In the genomic region with DNA sequence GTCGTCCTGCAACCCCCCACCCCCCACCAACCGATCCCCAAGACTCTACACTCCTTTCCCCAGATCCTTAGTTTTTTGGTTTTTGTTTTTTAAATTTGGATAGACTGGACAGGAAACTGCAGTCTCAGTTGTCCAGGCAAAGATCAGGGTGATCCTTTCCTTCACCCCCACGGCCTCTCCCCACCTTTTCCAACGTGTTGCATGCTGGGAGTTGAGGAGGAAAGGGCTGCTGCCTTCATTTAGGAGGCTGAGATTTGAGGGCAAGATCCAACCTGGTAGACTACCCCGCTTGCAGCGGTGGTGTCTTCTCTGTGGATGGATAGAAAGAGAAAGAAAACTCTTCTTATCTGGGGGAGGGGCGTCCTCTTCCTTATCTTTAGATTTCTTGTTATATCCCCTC, we compare ENCODE assay signal across 14 mouse cellular contexts. TPM values are rescaled to one million over a fixed set of nuclear protein-coding genes. Genes with fewer than 3 reads are reported as not detected.
A peak's percentile ranks its signal among the peaks of the same experiment; 100 is the strongest.
DNase-seq lines count a peak whose midpoint lies in the region; ATAC-seq and TF ChIP-seq lines count a peak whose summit lies in the region.
"Had no signal": no experiment of that assay in that cellular context is flagged by ENCODE, and none has a peak within 500 bp of the region (broad histone marks: within the 10 kb centered on the region; RNA-seq: fewer than 3 reads in every experiment).

No protein-coding gene starts in this region.

- 0 out of 2 replicates have a peak overlapping the region, but pooled peaks have one; percentile 84 for H3K4me3 ChIP-seq in E14TG2a.4 (replicated peaks; ENCODE audit: low read length)
- H3K4me3 ChIP-seq in forebrain, embryonic 11.5 days (ENCODE audit: low read depth, low read length) = peak overlapping the region; percentile 71
- H3K4me3 ChIP-seq in limb, embryonic 10.5 days = no peak overlapping the region
- no peak overlapping the region for H3K4me3 ChIP-seq in kidney, embryonic 14.5 days (ENCODE audit: low read length)

- no peak overlapping the region for H3K27ac ChIP-seq in forebrain, embryonic 11.5 days (ENCODE audit: low read depth, low read length)
- H3K27ac ChIP-seq in limb, embryonic 10.5 days = no peak overlapping the region
- H3K27ac ChIP-seq in kidney, embryonic 14.5 days (ENCODE audit: low read depth, low read length) = no peak overlapping the region

- no peak for ATAC-seq in forebrain, embryonic 11.5 days (replicated peaks; ENCODE audit: low FRiP score)
- ATAC-seq in kidney, embryonic 14.5 days (ENCODE audit: low FRiP score, low TSS enrichment) = no peak

- H3K27me3 ChIP-seq in E14TG2a.4 (ENCODE audit: insufficient read depth, low read length) = peaks cover 53% of the 10 kb centered on the region
- peaks cover 46% of the 10 kb centered on the region for H3K27me3 ChIP-seq in forebrain, embryonic 11.5 days (ENCODE audit: control insufficient read depth, insufficient read depth, low read length)
- H3K27me3 ChIP-seq in limb, embryonic 10.5 days (ENCODE audit: low read depth, poor library complexity, severe bottlenecking) = peaks cover 98% of the 10 kb centered on the region
- peaks cover 87% of the 10 kb centered on the region for H3K27me3 ChIP-seq in kidney, embryonic 14.5 days (ENCODE audit: control insufficient read depth, insufficient read depth, low read length)

- no peak overlapping the region for H3K9ac ChIP-seq in forebrain, embryonic 11.5 days (ENCODE audit: low read length)
- H3K9ac ChIP-seq in kidney, embryonic 14.5 days (ENCODE audit: low read depth, low read length) = no peak overlapping the region

- TF ChIP-seq POLR2A in brain, embryonic 14.5 days (IDR thresholded peaks at IDR 0.05; ENCODE audit: borderline replicate concordance, extremely low read depth, insufficient read depth, insufficient read length, poor library complexity, severe bottlenecking) = no peak

- H3K4me2 ChIP-seq in forebrain, embryonic 11.5 days (ENCODE audit: low read depth, low read length, severe bottlenecking) = peak overlapping the region; percentile 74; the same call in 1 of the 2 replicates
- H3K4me2 ChIP-seq in kidney, embryonic 14.5 days (replicated peaks; ENCODE audit: low read depth, low read length) = no peak overlapping the region

- H3K9me3 ChIP-seq in E14TG2a.4 (ENCODE audit: low read length) = no peaks in the 10 kb centered on the region
- no peaks in the 10 kb centered on the region for H3K9me3 ChIP-seq in forebrain, embryonic 11.5 days (ENCODE audit: control insufficient read depth, low read length)
- H3K9me3 ChIP-seq in limb, embryonic 10.5 days (replicated peaks) = no peaks in the 10 kb centered on the region
- H3K9me3 ChIP-seq in kidney, embryonic 14.5 days (ENCODE audit: control insufficient read depth, low read length) = no peaks in the 10 kb centered on the region

- no peak for TF ChIP-seq CTCF in E14TG2a.4 (conservative IDR thresholded peaks at IDR 0.05; ENCODE audit: low read length)
- no peak for TF ChIP-seq CTCF in brain, embryonic 14.5 days (IDR thresholded peaks at IDR 0.05; ENCODE audit: borderline replicate concordance, extremely low read depth, insufficient read depth, insufficient read length)

- WGBS in forebrain, embryonic 11.5 days = 2% methylated on average over 7 of the region's 7 CpGs
- under 1% methylated on average over 7 of the region's 7 CpGs for WGBS in limb, embryonic 10.5 days
- under 1% methylated on average over 7 of the region's 7 CpGs for WGBS in kidney, embryonic 14.5 days

- intact Hi-C loops in heart, postnatal 25 days (cut with DNase I) = no loop called here

- DNase-seq in brain, embryonic 14.5 days (ENCODE audit: low read depth) = peak; percentile 22
- DNase-seq in forebrain, embryonic 11.5 days (ENCODE audit: low spot score) = no peak
- DNase-seq in limb, embryonic 10.5 days (ENCODE audit: low spot score) = peak; percentile 37
- no peak for DNase-seq in testis, postnatal 10 days (ENCODE audit: low spot score)
- DNase-seq in heart, postnatal 25 days (ENCODE audit: low spot score) = no peak
- no peak for DNase-seq in natural killer cell, adult 2 months (ENCODE audit: low spot score in 2 of 2)
- DNase-seq: kidney, adult 18-20 months had no signal

- H3K36me3 ChIP-seq in E14TG2a.4 (ENCODE audit: insufficient read depth, low read length) = no peaks in the 10 kb centered on the region
- H3K36me3 ChIP-seq in forebrain, embryonic 11.5 days (ENCODE audit: control insufficient read depth, insufficient read depth, low read length) = no peaks in the 10 kb centered on the region
- no peaks in the 10 kb centered on the region for H3K36me3 ChIP-seq in limb, embryonic 10.5 days
- H3K36me3 ChIP-seq in kidney, embryonic 14.5 days (ENCODE audit: control insufficient read depth, insufficient read depth, low read length) = no peaks in the 10 kb centered on the region

- H3K4me1 ChIP-seq in E14TG2a.4 (replicated peaks; ENCODE audit: low read depth, low read length) = peaks cover 67% of the 10 kb centered on the region
- peaks cover 24% of the 10 kb centered on the region for H3K4me1 ChIP-seq in forebrain, embryonic 11.5 days (replicated peaks; ENCODE audit: control insufficient read depth, insufficient read depth, low read length)
- peaks cover 34% of the 10 kb centered on the region for H3K4me1 ChIP-seq in limb, embryonic 10.5 days
- H3K4me1 ChIP-seq in kidney, embryonic 14.5 days (ENCODE audit: control insufficient read depth, insufficient read depth, low read length) = peaks cover 9% of the 10 kb centered on the region

RNA-seq across cellular contexts. Expression of a gene that starts 2.1 kb away (rescaled TPM):
- 51.5 and 90.9 TPM in 2 replicates for polyA plus RNA-seq in brain, embryonic 14.5 days (2012; rRNA removed)
- 1.2 and 1.4 TPM in 2 replicates for polyA plus RNA-seq in forebrain, embryonic 11.5 days (2014; fragmentation: Nextera tagmentation; extraction: Ambion mirVana)
- not detected in 2 replicates for polyA plus RNA-seq in limb, embryonic 10.5 days (2016; fragmentation: Nextera tagmentation; extraction: Ambion mirVana)
- 0.07 TPM in 1 of 2 replicates, not detected in the other for polyA plus RNA-seq in kidney, embryonic 14.5 days (2014; fragmentation: Nextera tagmentation; extraction: Ambion mirVana)
- not detected for total RNA-seq in heart, postnatal 25 days (2021)
- total RNA-seq: common myeloid progenitor, adult 5-6 weeks had no signal
- polyA plus RNA-seq: liver, embryonic 16.5 days had no signal

RNA-seq across cellular contexts. Expression of a gene that starts 28.4 kb away (rescaled TPM):
- 0.47 and 3.4 TPM in 2 replicates for polyA plus RNA-seq in brain, embryonic 14.5 days (2012; rRNA removed)
- not detected in 2 replicates for polyA plus RNA-seq in forebrain, embryonic 11.5 days (2014; fragmentation: Nextera tagmentation; extraction: Ambion mirVana)
- polyA plus RNA-seq in limb, embryonic 10.5 days (2016; fragmentation: Nextera tagmentation; extraction: Ambion mirVana) = not detected in 2 replicates
- 0.47 and 2.1 TPM in 2 replicates for polyA plus RNA-seq in kidney, embryonic 14.5 days (2014; fragmentation: Nextera tagmentation; extraction: Ambion mirVana)
- total RNA-seq in heart, postnatal 25 days (2021) = not detected
- total RNA-seq: CH12.LX; common myeloid progenitor, adult 5-6 weeks; left cerebral cortex, adult 18-20 months had no signal
- polyA plus RNA-seq: gonadal fat pad, adult 2 months; liver, embryonic 16.5 days had no signal

RNA-seq across cellular contexts. Expression of a gene that starts 36.2 kb away (rescaled TPM):
- polyA plus RNA-seq in brain, embryonic 14.5 days (2012; rRNA removed) = 0.44 and 1.1 TPM in 2 replicates
- not detected in 2 replicates for polyA plus RNA-seq in forebrain, embryonic 11.5 days (2014; fragmentation: Nextera tagmentation; extraction: Ambion mirVana)
- not detected in 2 replicates for polyA plus RNA-seq in limb, embryonic 10.5 days (2016; fragmentation: Nextera tagmentation; extraction: Ambion mirVana)
- polyA plus RNA-seq in kidney, embryonic 14.5 days (2014; fragmentation: Nextera tagmentation; extraction: Ambion mirVana) = not detected in 2 replicates
- not detected for total RNA-seq in heart, postnatal 25 days (2021)
- total RNA-seq: common myeloid progenitor, adult 5-6 weeks had no signal
- polyA plus RNA-seq: liver, embryonic 16.5 days had no signal

Comparison
In these comparisons a context has a peak if more than half of its experiments do, and no peak if none do; other contexts are left out.
1. H3K4me3 ChIP-seq: peak in E14TG2a.4 (single experiment) and forebrain, embryonic 11.5 days (single experiment); none in limb, embryonic 10.5 days (single experiment) and kidney, embryonic 14.5 days (single experiment).
2. DNase-seq: peak in brain, embryonic 14.5 days (single experiment) and limb, embryonic 10.5 days (single experiment); none in forebrain, embryonic 11.5 days (single experiment), testis, postnatal 10 days (single experiment), heart, postnatal 25 days (single experiment) and natural killer cell, adult 2 months (0 of 2).
3. RNA of a gene that starts 2.1 kb away (polyA plus RNA-seq): 51.5 to 90.9 TPM in brain, embryonic 14.5 days; 1.2 to 1.4 TPM in forebrain, embryonic 11.5 days, 0.07 TPM in kidney, embryonic 14.5 days and not detected in limb, embryonic 10.5 days; every median in the first group is over 10 times any median in the second.